Mouse (Mus musculus): ENCODE data around the gene Rubcn. TPM values are rescaled to one million over a fixed set of nuclear protein-coding genes. Genes with fewer than 3 reads are reported as not detected.

Gene Rubcn
- total and polyA plus RNA-seq, 3 experiments: 27.7 to 40.4 (median 28.0) TPM

DNA sequence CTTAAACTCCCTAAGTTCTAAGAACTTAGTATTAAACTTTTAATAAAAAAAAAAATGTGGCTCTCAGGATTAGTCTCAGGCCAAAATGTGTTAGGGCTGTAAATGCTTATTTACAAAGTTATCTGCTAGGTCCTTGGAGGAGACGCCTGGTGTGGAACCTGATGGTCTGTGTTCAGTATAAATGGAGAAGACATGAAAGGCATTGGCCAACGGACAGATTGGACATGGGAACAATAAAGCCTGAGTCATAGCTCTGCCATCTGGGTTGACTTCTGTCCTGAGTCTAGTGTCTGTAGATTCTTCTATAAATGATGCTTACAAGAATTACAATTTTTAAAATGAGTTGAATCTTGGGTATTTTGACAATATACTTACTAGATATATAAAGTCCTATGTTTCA, 28.6 kb upstream of the Rubcn start:
- H3K79me2 ChIP-seq (replicated peaks; ENCODE audit: control insufficient read depth, extremely low read depth, insufficient read depth, poor library complexity, severe bottlenecking): peaks cover 6% of the 10 kb centered on the region; the same call in 1 of the 2 replicates
- H3K36me3 ChIP-seq (replicated peaks in 1 of 2; ENCODE audit: control insufficient read depth in 1 of 2, insufficient read depth in 1 of 2, low read length in 1 of 2): peaks cover 23 to 57% of the 10 kb centered on the region in 2 experiments
- H3K27ac ChIP-seq (ENCODE audit: insufficient read depth, low read depth): no peak overlapping the region
- dilution Hi-C loops (cut with MboI; ENCODE audit: extremely low pct_ligation_motif_present, extremely low pct_unique_long_range_greater_than_20kb, low sequenced_read_pairs) (no loop called here), in situ Hi-C loops (cut with MboI; ENCODE audit: low pct_ligation_motif_present, low pct_unique_long_range_greater_than_20kb, low sequenced_read_pairs) (no loop called here)
- no peaks in the 10 kb centered on the region for H3K27me3 ChIP-seq (replicated peaks)
- peaks cover 3 to 19% of the 10 kb centered on the region in 2 experiments for H3K4me1 ChIP-seq (ENCODE audit: control insufficient read depth in 1 of 2, insufficient read depth in 2 of 2)
- no peaks in the 10 kb centered on the region for H3K9me3 ChIP-seq (replicated peaks; ENCODE audit: low read length)
- DNase-seq (ENCODE audit: extremely low read depth): no peak
- H3K4me2 ChIP-seq (ENCODE audit: insufficient read depth, low read depth, poor library complexity, severe bottlenecking): no peak overlapping the region
- no peak overlapping the region for H3K9ac ChIP-seq (ENCODE audit: insufficient read depth, low read depth)
- TF ChIP-seq POLR2AphosphoS2 (IDR thresholded peaks at IDR 0.05; ENCODE audit: low read depth, low read length): no peak
- TF ChIP-seq JUND (conservative IDR thresholded peaks at IDR 0.05; ENCODE audit: low read depth, low read length): no peak
- TF ChIP-seq TCF12 (IDR thresholded peaks at IDR 0.05; ENCODE audit: low read depth, low read length): no peak
- TF ChIP-seq IRF4 (IDR thresholded peaks at IDR 0.05; ENCODE audit: low read depth, low read length): no peak
- TF ChIP-seq ELF1 (IDR thresholded peaks at IDR 0.05; ENCODE audit: low read depth, low read length): no peak
- no peak for TF ChIP-seq USF1 (IDR thresholded peaks at IDR 0.05; ENCODE audit: low read depth, low read length)
- no peak for TF ChIP-seq EP300 (IDR thresholded peaks at IDR 0.05; ENCODE audit: low read length)
- no peak for TF ChIP-seq JUN (IDR thresholded peaks at IDR 0.05; ENCODE audit: insufficient read depth, low read depth, low read length)
- no peak for TF ChIP-seq RCOR1 (conservative IDR thresholded peaks at IDR 0.05; ENCODE audit: low read depth, low read length)
- TF ChIP-seq MAFK (IDR thresholded peaks at IDR 0.05; ENCODE audit: insufficient replicate concordance, low read length): no peak
- no peak for TF ChIP-seq POLR2A (IDR thresholded peaks at IDR 0.05; ENCODE audit: low read depth, low read length)
- no peak for TF ChIP-seq ZMIZ1 (IDR thresholded peaks at IDR 0.05; ENCODE audit: low read depth, low read length)
- TF ChIP-seq SIN3A (IDR thresholded peaks at IDR 0.05; ENCODE audit: low read length): no peak
- TF ChIP-seq ZKSCAN1 (IDR thresholded peaks at IDR 0.05; ENCODE audit: borderline replicate concordance, low read depth, low read length): no peak
- TF ChIP-seq TBP (conservative IDR thresholded peaks at IDR 0.05; ENCODE audit: low read depth, low read length): no peak
- TF ChIP-seq USF2 (conservative IDR thresholded peaks at IDR 0.05; ENCODE audit: low read depth, low read length): no peak
- no peak for TF ChIP-seq GABPA (IDR thresholded peaks at IDR 0.05; ENCODE audit: insufficient replicate concordance, low read depth, low read length)
- H3K4me3 ChIP-seq (replicated peaks in 1 of 3; ENCODE audit: low read depth in 2 of 3, low read length in 2 of 3, poor library complexity in 1 of 3): no peak overlapping the region

- H3K36me3 ChIP-seq (replicated peaks in 1 of 2; ENCODE audit: control insufficient read depth in 1 of 2, insufficient read depth in 1 of 2, low read length in 1 of 2): peaks cover 40 to 85% of the 10 kb centered on the region in 2 experiments
- H3K4me1 ChIP-seq (ENCODE audit: control insufficient read depth in 1 of 2, insufficient read depth in 2 of 2): peaks cover 3 to 37% of the 10 kb centered on the region in 2 experiments
- H3K79me2 ChIP-seq (replicated peaks; ENCODE audit: control insufficient read depth, extremely low read depth, insufficient read depth, poor library complexity, severe bottlenecking): peaks cover 9% of the 10 kb centered on the region; the same call in 1 of the 2 replicates
- no peaks in the 10 kb centered on the region for H3K27me3 ChIP-seq (replicated peaks)
- TF ChIP-seq MYC (IDR thresholded peaks at IDR 0.05; ENCODE audit: low read depth, low read length) (0 out of 2 replicates have a peak, but pooled peaks have one; percentile 33), ZNF384 (IDR thresholded peaks at IDR 0.05; ENCODE audit: low read depth, low read length) (0 out of 2 replicates have a peak, but pooled peaks have one; percentile 20), ZC3H11A (IDR thresholded peaks at IDR 0.05; ENCODE audit: low read depth, low read length) (no peak), MEF2A (IDR thresholded peaks at IDR 0.05; ENCODE audit: borderline replicate concordance, low read depth, low read length) (no peak), SIN3A (IDR thresholded peaks at IDR 0.05; ENCODE audit: low read length) (peak; percentile 47; the same call in 1 of the 2 replicates), ETS1 (conservative IDR thresholded peaks at IDR 0.05; ENCODE audit: low read depth, low read length) (no peak), CTCF (conservative IDR thresholded peaks at IDR 0.05 in 1 of 2, IDR thresholded peaks at IDR 0.05 in 1 of 2; ENCODE audit: low read depth in 2 of 2, low read length in 2 of 2) (peak in 1 of 2 experiments; percentile 29; a peak in 2 of 4 replicates), RAD21 (IDR thresholded peaks at IDR 0.05; ENCODE audit: low read depth, low read length) (no peak; the same call in 1 of the 2 replicates), IRF4 (IDR thresholded peaks at IDR 0.05; ENCODE audit: low read depth, low read length) (peak; percentile 81), EP300 (IDR thresholded peaks at IDR 0.05; ENCODE audit: low read length) (peak; percentile 63), CHD2 (IDR thresholded peaks at IDR 0.05; ENCODE audit: low read length) (0 out of 2 replicates have a peak, but pooled peaks have one; percentile 56), NELFE (IDR thresholded peaks at IDR 0.05; ENCODE audit: low read depth, low read length) (no peak), TBP (conservative IDR thresholded peaks at IDR 0.05; ENCODE audit: low read depth, low read length) (no peak)
- DNase-seq (ENCODE audit: extremely low read depth): peak; percentile 53
- 0 out of 2 replicates have a peak overlapping the region, but pooled peaks have one; percentile 3 for H3K9ac ChIP-seq (ENCODE audit: insufficient read depth, low read depth)
- dilution Hi-C loops (cut with MboI; ENCODE audit: extremely low pct_ligation_motif_present, extremely low pct_unique_long_range_greater_than_20kb, low sequenced_read_pairs): no loop called here
- 0 out of 2 replicates have a peak overlapping the region, but pooled peaks have one; percentile 52 for H3K4me2 ChIP-seq (ENCODE audit: insufficient read depth, low read depth, poor library complexity, severe bottlenecking)
- no peak overlapping the region for H3K4me3 ChIP-seq (replicated peaks in 1 of 3; ENCODE audit: low read depth in 2 of 3, low read length in 2 of 3, poor library complexity in 1 of 3)
- no peak overlapping the region for H3K27ac ChIP-seq (ENCODE audit: insufficient read depth, low read depth)
- no peaks in the 10 kb centered on the region for H3K9me3 ChIP-seq (replicated peaks; ENCODE audit: low read length)
- in situ Hi-C loops (cut with MboI; ENCODE audit: low pct_ligation_motif_present, low pct_unique_long_range_greater_than_20kb, low sequenced_read_pairs): no loop called here
These were observed 24.5 kb upstream of the Rubcn start for GRCm38 (mm10) chr16:32902051-32902428.
